Mouse (Mus musculus): Measurements from ENCODE around the gene Nfe2l2.

GRCm38 (mm10) chr2:75658727-75659628 lies 45.5 kb downstream of the Nfe2l2 start, which contains the start of gene Hnrnpa3:
- TF ChIP-seq CTCF (IDR thresholded peaks at IDR 0.05; ENCODE audit: control insufficient read depth, insufficient read depth, insufficient read length) (no peak), MAX (IDR thresholded peaks at IDR 0.05) (peak; percentile 8), MYOD1 (IDR thresholded peaks at IDR 0.05; ENCODE audit: control insufficient read depth, insufficient read length, low read depth) (no peak), USF1 (IDR thresholded peaks at IDR 0.05; ENCODE audit: low read depth) (no peak), CEBPB (IDR thresholded peaks at IDR 0.05; ENCODE audit: low read depth) (no peak), FOSL1 (IDR thresholded peaks at IDR 0.05; ENCODE audit: insufficient read depth, low read length, poor library complexity, severe bottlenecking) (no peak)
